Mouse (Mus musculus): ENCODE results near the gene Zfp628.

DNA sequence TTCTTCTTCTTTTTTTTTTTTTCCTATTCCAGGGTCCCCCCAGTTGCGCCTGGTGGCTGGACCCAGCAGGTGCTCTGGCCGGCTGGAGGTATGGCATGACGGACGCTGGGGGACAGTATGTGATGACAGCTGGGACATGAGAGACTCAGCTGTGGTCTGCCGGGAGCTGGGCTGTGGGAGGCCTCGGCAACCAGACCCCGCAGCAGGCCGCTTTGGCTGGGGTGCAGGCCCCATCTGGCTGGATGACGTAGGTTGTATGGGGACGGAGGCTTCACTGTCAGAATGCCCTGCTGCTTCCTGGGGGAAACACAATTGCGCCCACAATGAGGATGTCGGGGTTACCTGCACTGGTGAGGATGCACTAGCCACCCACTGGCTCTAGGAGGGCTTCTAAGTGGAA, 18.1 kb downstream of the Zfp628 start:
- no peak for TF ChIP-seq CTCF (IDR thresholded peaks at IDR 0.05)
- TF ChIP-seq EP300 (IDR thresholded peaks at IDR 0.05) = no peak

Data from lung, postnatal 0 days (tissue).